Mouse (Mus musculus) ES-E14 (cell line): Measurements from ENCODE around the gene Spata5.

ENCODE experiments used
- CHD2 ChIP-seq: IDR thresholded peaks from 2 replicates; pipeline ENCODE4 v1.6.1; 2014; ENCODE audit warnings: mild to moderate bottlenecking, low read depth, low read length, inconsistent platforms
- ZC3H11A ChIP-seq: IDR thresholded peaks from 2 replicates; pipeline ENCODE4 v1.6.1; 2012; ENCODE audit warnings: low read depth, mild to moderate bottlenecking, inconsistent platforms, low read length, borderline replicate concordance
- ZNF384 ChIP-seq: IDR thresholded peaks from 2 replicates; pipeline ENCODE4 v1.6.1; 2012; ENCODE audit warnings: low read depth, low read length, inconsistent platforms

GRCm38 (mm10) chr3:37387310-37387709 lies 32.4 kb upstream of the Spata5 start:
- no peak for TF ChIP-seq CHD2
- no peak for TF ChIP-seq ZC3H11A
- TF ChIP-seq ZNF384: no peak
